20 mouse cellular contexts compared by ENCODE assay signal in the genomic region with DNA sequence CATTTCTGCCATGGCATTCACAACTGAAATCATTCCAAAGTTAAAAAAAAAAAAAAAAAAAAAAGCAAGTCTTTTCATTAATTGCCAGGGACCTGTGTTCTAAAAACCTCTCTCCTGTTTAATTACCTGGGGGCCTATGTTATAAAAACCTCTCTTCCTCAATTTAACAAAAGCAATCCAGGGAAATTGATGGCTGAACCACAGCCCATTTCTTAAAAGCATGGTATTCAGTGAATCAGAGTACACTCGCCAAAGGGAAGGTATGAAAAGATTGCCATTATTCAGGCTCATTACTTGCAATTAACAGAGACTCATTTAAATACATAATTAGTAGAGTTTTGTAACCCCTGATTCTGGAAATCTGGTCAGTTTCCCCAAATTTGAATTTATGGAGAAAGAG.
DNase-seq lines count a peak whose midpoint lies in the region; ATAC-seq and TF ChIP-seq lines count a peak whose summit lies in the region.
"Had no signal": no experiment of that assay in that cellular context is flagged by ENCODE, and none has a peak within 500 bp of the region (broad histone marks: within the 10 kb centered on the region; RNA-seq: fewer than 3 reads in every experiment).

No protein-coding gene starts in this region.

- H3K9ac ChIP-seq in forebrain, embryonic 12.5 days = no peak overlapping the region
- no peak overlapping the region for H3K9ac ChIP-seq in forebrain, embryonic 13.5 days
- H3K9ac ChIP-seq in forebrain, embryonic 15.5 days (replicated peaks) = no peak overlapping the region
- H3K9ac ChIP-seq in forebrain, postnatal 0 days = no peak overlapping the region
- H3K9ac ChIP-seq: embryonic facial prominence, embryonic 12.5 days had no signal

- no peak overlapping the region for H3K4me2 ChIP-seq in forebrain, embryonic 12.5 days
- no peak overlapping the region for H3K4me2 ChIP-seq in forebrain, embryonic 13.5 days
- H3K4me2 ChIP-seq in forebrain, embryonic 15.5 days (replicated peaks) = no peak overlapping the region
- no peak overlapping the region for H3K4me2 ChIP-seq in forebrain, postnatal 0 days (ENCODE audit: low read depth)
- H3K4me2 ChIP-seq: embryonic facial prominence, embryonic 12.5 days had no signal

- no peaks in the 10 kb centered on the region for H3K9me3 ChIP-seq in forebrain, embryonic 12.5 days
- no peaks in the 10 kb centered on the region for H3K9me3 ChIP-seq in forebrain, embryonic 13.5 days (replicated peaks)
- no peaks in the 10 kb centered on the region for H3K9me3 ChIP-seq in forebrain, embryonic 15.5 days
- H3K9me3 ChIP-seq in forebrain, postnatal 0 days (ENCODE audit: low read length) = no peaks in the 10 kb centered on the region
- H3K9me3 ChIP-seq: embryonic facial prominence, embryonic 10.5 days; embryonic facial prominence, embryonic 12.5 days; G1E had no signal

- H3K4me3 ChIP-seq in forebrain, embryonic 12.5 days (replicated peaks) = no peak overlapping the region
- H3K4me3 ChIP-seq in forebrain, embryonic 13.5 days = no peak overlapping the region
- H3K4me3 ChIP-seq in forebrain, embryonic 15.5 days = no peak overlapping the region
- no peak overlapping the region for H3K4me3 ChIP-seq in forebrain, postnatal 0 days (ENCODE audit: low read depth, low read length)
- H3K4me3 ChIP-seq: embryonic facial prominence, embryonic 10.5 days; embryonic facial prominence, embryonic 12.5 days had no signal

- peaks cover 7% of the 10 kb centered on the region; the same call in 1 of the 2 replicates for H3K4me1 ChIP-seq in forebrain, embryonic 12.5 days
- peaks cover 15% of the 10 kb centered on the region for H3K4me1 ChIP-seq in forebrain, embryonic 13.5 days
- peaks cover 16% of the 10 kb centered on the region for H3K4me1 ChIP-seq in forebrain, embryonic 15.5 days
- no peaks in the 10 kb centered on the region for H3K4me1 ChIP-seq in forebrain, postnatal 0 days (ENCODE audit: insufficient read depth)
- H3K4me1 ChIP-seq: embryonic facial prominence, embryonic 12.5 days had no signal

- H3K27ac ChIP-seq in forebrain, embryonic 12.5 days = no peak overlapping the region
- no peak overlapping the region for H3K27ac ChIP-seq in forebrain, embryonic 13.5 days
- H3K27ac ChIP-seq in forebrain, embryonic 15.5 days (replicated peaks) = no peak overlapping the region
- H3K27ac ChIP-seq in forebrain, postnatal 0 days (ENCODE audit: low read depth, low read length) = no peak overlapping the region
- H3K27ac ChIP-seq: embryonic facial prominence, embryonic 10.5 days; embryonic facial prominence, embryonic 12.5 days had no signal

- ATAC-seq in forebrain, embryonic 12.5 days (ENCODE audit: low FRiP score) = peak; percentile 49; the same call in 1 of the 2 replicates
- ATAC-seq in forebrain, embryonic 13.5 days = no peak
- 0 out of 2 replicates have a peak, but pooled peaks have one; percentile 23 for ATAC-seq in forebrain, embryonic 15.5 days (replicated peaks)
- ATAC-seq in forebrain, postnatal 0 days = no peak
- ATAC-seq: CD4-positive, CD25-positive, alpha-beta regulatory T cell, adult 4 months had no signal

- H3K36me3 ChIP-seq in forebrain, embryonic 12.5 days (replicated peaks) = no peaks in the 10 kb centered on the region
- no peaks in the 10 kb centered on the region for H3K36me3 ChIP-seq in forebrain, embryonic 13.5 days (ENCODE audit: poor library complexity, severe bottlenecking)
- no peaks in the 10 kb centered on the region for H3K36me3 ChIP-seq in forebrain, embryonic 15.5 days
- no peaks in the 10 kb centered on the region for H3K36me3 ChIP-seq in forebrain, postnatal 0 days (ENCODE audit: insufficient read depth)
- H3K36me3 ChIP-seq: embryonic facial prominence, embryonic 10.5 days; embryonic facial prominence, embryonic 12.5 days; G1E had no signal

- no peak for DNase-seq in forebrain, postnatal 0 days
- DNase-seq in Muller cell, postnatal 12 days (ENCODE audit: inconsistent ontology term) = peak; percentile 6
- no peak for DNase-seq in heart, adult 11 months
- DNase-seq: adrenal gland, adult 2 months; adrenal gland, postnatal 10 days; adrenal gland, postnatal 25 days; B cell, adult 2 months; cerebellum, adult 11-12 months; cerebellum, adult 2 months; cerebellum, adult 9-10 months; cerebellum, postnatal 10 days; cerebellum, postnatal 25 days had no signal

- WGBS in forebrain, embryonic 12.5 days = 33% methylated on average over 1 of the region's 1 CpGs
- WGBS in forebrain, embryonic 13.5 days = 27% methylated on average over 1 of the region's 1 CpGs
- WGBS in forebrain, embryonic 15.5 days = 10% methylated on average over 1 of the region's 1 CpGs
- 18% methylated on average over 1 of the region's 1 CpGs for WGBS in forebrain, postnatal 0 days

- no peaks in the 10 kb centered on the region for H3K27me3 ChIP-seq in forebrain, embryonic 12.5 days
- no peaks in the 10 kb centered on the region for H3K27me3 ChIP-seq in forebrain, embryonic 13.5 days
- H3K27me3 ChIP-seq in forebrain, embryonic 15.5 days = no peaks in the 10 kb centered on the region
- no peaks in the 10 kb centered on the region for H3K27me3 ChIP-seq in forebrain, postnatal 0 days (ENCODE audit: insufficient read depth, low read length)
- H3K27me3 ChIP-seq: CH12.LX; embryonic facial prominence, embryonic 12.5 days had no signal

- TF ChIP-seq CTCF in forebrain, postnatal 0 days (IDR thresholded peaks at IDR 0.05; ENCODE audit: low read depth) = no peak

Comparison
In these comparisons a context has a peak if more than half of its experiments do, and no peak if none do; other contexts are left out.
1. ATAC-seq: peak in forebrain, embryonic 12.5 days (single experiment) and forebrain, embryonic 15.5 days (single experiment); none in forebrain, embryonic 13.5 days (single experiment) and forebrain, postnatal 0 days (single experiment).